Mouse (Mus musculus) heart, postnatal 0 days (tissue): Measurements from ENCODE around the gene Fis1. TPM values are rescaled to one million over a fixed set of nuclear protein-coding genes. Genes with fewer than 3 reads are reported as not detected.

ENCODE experiments used
- ATAC-seq: fragments of 200-750 bp; cut with Nextera tagmentation; 2 replicates; pipeline ENCODE4 v1.8.0; 2017; ENCODE audit warnings: low read depth, moderate number of reproducible peaks, moderate library complexity; ENCODE audit not compliant: insufficient read depth
- DNase-seq: peaks from one replicate; pipeline ENCODE4 v3.0.0-alpha.2; 2016; ENCODE audit warnings: low spot score
- H3K27ac ChIP-seq: fragments of 300-500 bp; sonication (generic); 2 replicates; pipeline ENCODE4 v1.5.1; 2014; ENCODE audit warnings: low read depth, mild to moderate bottlenecking
- H3K27me3 ChIP-seq: fragments of 300-500 bp; sonication (generic); 2 replicates; pipeline ENCODE4 v1.6.1; 2014; ENCODE audit warnings: low read length, mixed read lengths; ENCODE audit not compliant: control insufficient read depth, insufficient read depth
- H3K36me3 ChIP-seq: fragments of 300-500 bp; sonication (generic); replicated peaks from 2 replicates; pipeline ENCODE4 v1.6.1; 2014; ENCODE audit warnings: low read length, mixed read lengths; ENCODE audit not compliant: control insufficient read depth, insufficient read depth
- H3K4me1 ChIP-seq: fragments of 300-500 bp; sonication (generic); 2 replicates; pipeline ENCODE4 v1.6.1; 2014; ENCODE audit warnings: antibody characterized with exemption; ENCODE audit not compliant: control insufficient read depth, insufficient read depth
- H3K4me2 ChIP-seq: fragments of 300-500 bp; sonication (generic); 2 replicates; pipeline ENCODE4 v1.6.1; 2014; ENCODE audit warnings: low read depth, mild to moderate bottlenecking, low read length, moderate library complexity
- H3K4me3 ChIP-seq: fragments of 300-500 bp; sonication (generic); 2 replicates; pipeline ENCODE4 v1.5.1; 2014; ENCODE audit warnings: low read depth, low read length
- H3K9ac ChIP-seq: fragments of 300-500 bp; sonication (generic); replicated peaks from 2 replicates; pipeline ENCODE4 v1.6.1; 2014; ENCODE audit warnings: low read depth, low read length, mixed read lengths
- H3K9me3 ChIP-seq: fragments of 300-500 bp; sonication (generic); replicated peaks from 2 replicates; pipeline ENCODE4 v1.6.1; 2016; ENCODE audit warnings: low read length; ENCODE audit not compliant: control insufficient read depth
- CTCF ChIP-seq: IDR thresholded peaks from 2 replicates; pipeline ENCODE4 v1.5.1; 2016; ENCODE audit warnings: antibody characterized with exemption, control low read depth, low read depth
- EP300 ChIP-seq: IDR thresholded peaks from 2 replicates; pipeline ENCODE4 v1.6.1; 2016; ENCODE audit warnings: antibody characterized with exemption, low read depth
- whole genome bisulfite sequencing: fragments of 180-500 bp; shearing (Covaris S2); extraction: QIAGEN DNeasy Blood & Tissue Kit; methylation state at CpG from one replicate; pipeline ENCODE4 v1.1.7; 2014; 5-methylcytosine and 5-hydroxymethylcytosine counted together
- microRNA counts: library from miRNA; unstranded; fragments of <30 nt; microRNA quantifications from one replicate; lab custom pipeline; 2015
- microRNA-seq: library from miRNA; unstranded; fragments of <30 nt; microRNA quantifications from one replicate; pipeline ENCODE4, GENCODE M21; 2016
- polyA plus RNA-seq: library from polyadenylated mRNA; unstranded; fragments of >200 nt; fragmentation: Nextera tagmentation; extraction: Ambion mirVana; gene quantifications from 2 replicates; pipeline ENCODE4 v1.2.1, GENCODE M21; 2015
- total RNA-seq: library from RNA; depleted of rRNA; stranded (reverse); fragments of >200 nt; gene quantifications from 2 replicates; pipeline ENCODE4 v1.2.3, GENCODE M21; 2014; ENCODE audit warnings: low replicate concordance; rRNA removed

Gene Fis1
- total and polyA plus RNA-seq, 2 experiments from 2014 or later = 143 to 249 TPM

DNA sequence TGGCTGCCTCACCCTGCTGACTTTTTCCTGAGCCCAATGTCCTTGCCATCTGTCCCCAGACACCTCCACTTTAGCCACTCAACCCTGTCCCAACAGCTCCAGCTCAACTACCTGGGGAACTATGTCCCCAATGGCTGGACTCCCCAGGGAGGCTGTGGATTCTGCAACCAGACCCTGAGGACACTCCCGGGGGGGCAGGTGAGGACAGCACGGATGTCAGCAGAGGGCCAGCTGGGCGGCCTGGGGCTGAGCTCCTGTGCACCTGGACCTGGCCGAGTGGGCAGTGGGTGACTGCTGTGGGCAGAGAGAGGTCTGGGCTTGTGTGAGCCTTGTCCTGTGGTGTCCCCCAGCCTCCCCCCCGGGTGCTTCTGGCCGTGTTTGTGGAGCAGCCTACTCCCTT lies 36.7 kb downstream of the Fis1 start:
- Histone ChIP-seq H3K4me2 (no peak overlapping the region), H3K36me3 (peaks cover 50% of the 10 kb centered on the region), H3K9me3 (no peaks in the 10 kb centered on the region), H3K27me3 (no peaks in the 10 kb centered on the region), H3K9ac (no peak overlapping the region), H3K27ac (no peak overlapping the region), H3K4me3 (no peak overlapping the region), H3K4me1 (peaks cover 10% of the 10 kb centered on the region; the same call in 1 of the 2 replicates)
- no peak for DNase-seq
- no peak for TF ChIP-seq CTCF
- no peak for TF ChIP-seq EP300
- no peak for ATAC-seq
- 89% methylated on average over 6 of the region's 6 CpGs for WGBS

DNA sequence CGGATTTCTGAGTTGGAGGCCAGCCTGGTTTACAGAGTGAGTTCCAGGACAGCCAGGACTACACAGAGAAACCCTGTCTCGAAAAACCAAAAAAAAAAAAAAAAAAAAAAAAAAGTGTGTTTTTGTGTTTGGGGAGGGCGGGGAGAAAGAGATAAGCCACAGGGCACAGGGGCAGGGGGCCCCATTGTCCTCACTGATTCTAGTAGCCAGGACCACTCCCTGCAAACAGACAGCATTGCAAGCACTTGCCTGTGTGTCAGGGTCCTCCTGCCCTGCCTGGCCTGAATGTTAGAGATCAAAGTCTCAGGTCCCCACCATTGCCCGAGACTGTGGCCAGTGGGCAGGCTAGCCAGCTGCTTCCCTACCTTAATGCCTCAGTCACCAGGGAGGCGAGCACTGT lies 46.4 kb downstream of the Fis1 start:
- H3K4me2 ChIP-seq = no peak overlapping the region
- H3K9ac ChIP-seq = no peak overlapping the region
- H3K27me3 ChIP-seq = no peaks in the 10 kb centered on the region
- no peaks in the 10 kb centered on the region for H3K4me1 ChIP-seq
- H3K4me3 ChIP-seq = no peak overlapping the region
- no peak overlapping the region for H3K27ac ChIP-seq
- H3K36me3 ChIP-seq = peaks cover 17% of the 10 kb centered on the region
- no peak for TF ChIP-seq CTCF
- no peak for TF ChIP-seq EP300
- ATAC-seq = no peak
- H3K9me3 ChIP-seq = no peaks in the 10 kb centered on the region
- WGBS = 76% methylated on average over 3 of the region's 5 CpGs
- no peak for DNase-seq

DNA sequence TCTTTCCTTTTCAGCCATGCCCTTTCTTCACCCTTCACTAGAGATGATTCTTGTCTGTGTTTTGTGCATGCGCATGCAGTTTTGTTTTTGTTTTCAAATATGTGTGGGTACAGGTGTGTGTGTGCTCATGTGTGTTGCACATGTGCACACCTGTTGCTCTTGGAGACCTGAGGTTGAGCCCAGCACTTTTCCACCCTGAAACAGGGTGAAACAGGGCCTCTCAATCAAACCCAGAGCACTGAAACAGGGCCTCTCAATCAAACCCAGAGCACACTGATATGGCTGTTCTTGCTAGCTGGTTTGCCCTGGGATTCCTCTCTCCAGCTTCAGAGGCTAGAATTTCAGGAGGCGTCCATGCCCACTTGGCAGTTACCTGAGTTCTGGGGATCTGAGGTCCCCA lies 47.5 kb downstream of the Fis1 start:
- TF ChIP-seq CTCF = no peak
- WGBS = 73% methylated on average over 2 of the region's 2 CpGs
- Histone ChIP-seq H3K27ac (no peak overlapping the region), H3K9ac (no peak overlapping the region), H3K27me3 (no peaks in the 10 kb centered on the region), H3K36me3 (0 out of 2 replicates have a peak, but pooled peaks cover 7% of the 10 kb centered on the region), H3K4me1 (no peaks in the 10 kb centered on the region), H3K4me3 (no peak overlapping the region), H3K9me3 (no peaks in the 10 kb centered on the region), H3K4me2 (no peak overlapping the region)
- DNase-seq (no peak), ATAC-seq (no peak)

DNA sequence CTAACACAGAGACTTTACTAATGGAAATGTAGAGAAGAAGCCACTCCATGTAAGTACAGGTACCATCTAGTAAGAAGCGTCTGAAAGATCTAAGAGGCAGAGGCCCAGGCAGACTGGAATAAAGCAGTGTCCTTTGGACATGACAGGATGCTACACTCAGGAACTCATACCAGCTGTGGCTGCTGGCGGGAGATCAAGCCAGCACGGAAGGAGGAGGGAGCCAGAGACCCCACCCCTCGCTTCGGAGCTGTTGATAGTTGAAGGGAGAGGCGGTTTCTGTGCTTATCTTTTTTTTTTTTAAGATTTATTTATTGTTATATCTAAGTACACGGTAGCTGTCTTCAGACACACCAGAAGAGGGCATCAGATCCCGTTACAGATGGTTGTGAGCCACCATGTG lies 54.2 kb downstream of the Fis1 start:
- no peak for ATAC-seq
- TF ChIP-seq EP300 = no peak
- no peak for TF ChIP-seq CTCF
- Histone ChIP-seq H3K27me3 (no peaks in the 10 kb centered on the region), H3K4me3 (no peak overlapping the region), H3K9me3 (no peaks in the 10 kb centered on the region), H3K36me3 (no peaks in the 10 kb centered on the region), H3K27ac (no peak overlapping the region), H3K4me1 (no peaks in the 10 kb centered on the region), H3K9ac (no peak overlapping the region), H3K4me2 (no peak overlapping the region)
- no peak for DNase-seq
- WGBS = 43% methylated on average over 8 of the region's 8 CpGs

DNA sequence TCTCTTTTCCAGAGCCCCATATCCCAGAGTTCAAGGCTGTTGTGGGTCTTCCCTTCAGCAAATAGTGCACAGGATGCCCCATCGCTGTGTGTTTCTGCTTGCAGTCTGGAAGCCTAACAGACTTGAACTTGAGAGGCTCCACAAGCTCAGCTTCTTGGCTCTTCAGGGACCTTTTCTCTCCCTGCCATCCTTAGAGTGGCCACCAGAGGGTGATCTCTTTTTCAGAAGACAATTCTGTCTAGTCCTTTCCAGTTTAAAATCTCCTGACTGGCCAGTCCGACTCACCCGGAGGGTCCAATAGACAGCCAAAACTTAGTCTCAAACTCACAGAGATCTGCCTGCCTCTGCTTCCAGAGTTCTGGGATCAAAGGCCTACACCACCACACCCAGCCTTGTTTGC lies 56.9 kb downstream of the Fis1 start:
- Histone ChIP-seq H3K9me3 (no peaks in the 10 kb centered on the region), H3K4me2 (no peak overlapping the region), H3K4me1 (no peaks in the 10 kb centered on the region), H3K27me3 (no peaks in the 10 kb centered on the region), H3K9ac (no peak overlapping the region), H3K4me3 (no peak overlapping the region), H3K27ac (no peak overlapping the region), H3K36me3 (no peaks in the 10 kb centered on the region)
- DNase-seq (peak; percentile 41), ATAC-seq (no peak)
- 31% methylated on average over 3 of the region's 3 CpGs for WGBS
- peak; percentile 66 for TF ChIP-seq CTCF
- no peak for TF ChIP-seq EP300

DNA sequence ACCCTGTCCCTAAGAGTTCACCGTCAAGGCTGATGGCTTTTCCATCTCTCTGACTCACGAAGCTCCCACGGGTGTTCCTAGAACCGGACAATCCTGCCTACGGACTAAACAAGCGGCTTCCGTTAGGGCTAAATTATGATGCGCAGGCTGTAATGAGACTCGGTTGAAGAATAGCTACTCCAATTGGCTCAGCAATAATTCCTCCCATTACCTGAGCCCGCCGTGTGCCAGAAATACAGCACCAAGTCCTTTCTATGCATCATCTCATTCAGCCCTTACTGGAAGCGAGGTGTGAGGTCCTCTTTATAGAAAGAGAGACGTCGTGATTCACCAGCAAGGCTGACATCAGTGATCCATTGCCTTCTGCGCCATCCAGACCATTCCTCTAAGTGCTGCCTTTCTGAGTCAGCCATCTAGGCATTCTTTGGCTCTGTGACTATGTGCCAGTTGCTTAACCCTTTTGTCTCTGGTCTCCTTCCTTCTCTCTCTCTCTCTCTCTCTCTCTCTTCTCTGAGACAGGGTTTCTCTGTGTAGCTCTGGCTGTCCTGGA lies 59.4 kb downstream of the Fis1 start:
- 68% methylated on average over 15 of the region's 15 CpGs for WGBS
- Histone ChIP-seq H3K9ac (no peak overlapping the region), H3K4me2 (no peak overlapping the region), H3K36me3 (no peaks in the 10 kb centered on the region), H3K9me3 (no peaks in the 10 kb centered on the region), H3K4me3 (no peak overlapping the region), H3K27ac (no peak overlapping the region), H3K27me3 (no peaks in the 10 kb centered on the region), H3K4me1 (no peaks in the 10 kb centered on the region)
- no peak for ATAC-seq
- TF ChIP-seq EP300 (no peak), CTCF (no peak)
- DNase-seq = no peak

MicroRNAs within 50 kb of the gene (microRNA counts, 519-probe panel; counts per million panel counts)
- microRNA mmu-miR-702 (lab: Ali Mortazavi, UCI) = not detected

Small RNAs within 50 kb of the gene (microRNA-seq; reads per million reads assigned to microRNA genes)
- 35.2 reads per million, percentile 43 among the genes with 10 or more reads in this experiment for gene Mir702

Other genes with a start within 250 kb of the Fis1 start
- gene Col26a1, start 70.1 kb upstream of the Fis1 start, total RNA-seq = 8.1 and 9.9 TPM in 2 replicates
- gene Col26a1, start 70.1 kb upstream of the Fis1 start, polyA plus RNA-seq = 4.1 and 5.4 TPM in 2 replicates
- gene Ift22, start 45.1 kb upstream of the Fis1 start, total RNA-seq = 7.0 and 18.3 TPM in 2 replicates
- gene Ift22, start 45.1 kb upstream of the Fis1 start, polyA plus RNA-seq = 23.3 and 27.2 TPM in 2 replicates
- gene Cldn15, start 13.3 kb downstream of the Fis1 start, total RNA-seq = 10.2 and 19.3 TPM in 2 replicates
- 7.9 and 9.1 TPM in 2 replicates for gene Cldn15, start 13.3 kb downstream of the Fis1 start, polyA plus RNA-seq
- gene Plod3, start 33.7 kb downstream of the Fis1 start, total RNA-seq = 37.1 and 60.3 TPM in 2 replicates
- gene Plod3, start 33.7 kb downstream of the Fis1 start, polyA plus RNA-seq = 21.7 and 24.5 TPM in 2 replicates
- gene Znhit1, start 34.7 kb downstream of the Fis1 start, total RNA-seq = 39.7 and 45.6 TPM in 2 replicates
- 77.0 and 78.0 TPM in 2 replicates for gene Znhit1, start 34.7 kb downstream of the Fis1 start, polyA plus RNA-seq
- not detected in 2 replicates for gene Vgf, start 73.1 kb downstream of the Fis1 start, total RNA-seq
- 0.05 TPM in 1 of 2 replicates, not detected in the other for gene Vgf, start 73.1 kb downstream of the Fis1 start, polyA plus RNA-seq
- 45.0 and 94.4 TPM in 2 replicates for gene Ap1s1, start 92.9 kb downstream of the Fis1 start, total RNA-seq
- 93.0 and 96.5 TPM in 2 replicates for gene Ap1s1, start 92.9 kb downstream of the Fis1 start, polyA plus RNA-seq
- gene Serpine1, start 119.0 kb downstream of the Fis1 start, total RNA-seq = 19.1 and 26.4 TPM in 2 replicates
- 0.93 and 1.2 TPM in 2 replicates for gene Serpine1, start 119.0 kb downstream of the Fis1 start, polyA plus RNA-seq
- 15.1 and 20.3 TPM in 2 replicates for gene Trim56, start 162.9 kb downstream of the Fis1 start, total RNA-seq
- 4.7 and 4.9 TPM in 2 replicates for gene Trim56, start 162.9 kb downstream of the Fis1 start, polyA plus RNA-seq
- not detected in 2 replicates for gene Muc3, start 196.0 kb downstream of the Fis1 start, total RNA-seq
- gene Muc3, start 196.0 kb downstream of the Fis1 start, polyA plus RNA-seq = not detected in 2 replicates